Mouse (Mus musculus): ENCODE results near the gene Fbxl22.

Fbxl22 gene

DNA sequence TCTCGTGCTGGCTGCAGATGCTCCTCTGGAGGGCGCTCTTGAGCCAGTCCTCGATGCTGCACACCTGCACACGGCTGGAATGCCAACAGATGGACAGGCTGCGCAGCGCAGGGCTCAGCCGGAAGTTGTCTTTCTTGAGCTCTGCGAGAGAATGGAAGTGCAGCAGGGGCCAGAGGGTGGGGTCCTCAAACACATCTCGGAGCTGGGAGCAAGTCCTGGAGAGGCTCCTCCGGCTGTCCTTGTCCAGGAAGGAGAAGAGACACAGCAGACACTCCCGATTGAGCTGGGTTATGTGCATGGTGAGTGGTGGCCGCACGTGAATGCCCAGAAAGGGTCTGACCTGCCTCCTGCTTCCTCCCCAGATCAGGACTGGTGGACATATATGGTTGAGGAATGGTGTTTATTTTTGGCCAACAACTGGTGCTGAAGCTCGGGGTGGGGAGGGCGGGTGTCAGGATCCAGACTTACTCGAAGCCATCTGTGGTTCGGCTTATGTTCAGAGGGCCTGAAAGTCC lies at the start of gene Fbxl22:
Gene Fbxl22 (minus strand): TSS at position 338 of the 515 bp plus-strand sequence.
- no peak for DNase-seq (ENCODE audit: low spot score in 2 of 2)

- no peak for DNase-seq (ENCODE audit: low spot score in 2 of 2)
These were observed 47.8 kb upstream of the Fbxl22 start for GRCm38 (mm10) chr9:66562215-66562614.

DNA sequence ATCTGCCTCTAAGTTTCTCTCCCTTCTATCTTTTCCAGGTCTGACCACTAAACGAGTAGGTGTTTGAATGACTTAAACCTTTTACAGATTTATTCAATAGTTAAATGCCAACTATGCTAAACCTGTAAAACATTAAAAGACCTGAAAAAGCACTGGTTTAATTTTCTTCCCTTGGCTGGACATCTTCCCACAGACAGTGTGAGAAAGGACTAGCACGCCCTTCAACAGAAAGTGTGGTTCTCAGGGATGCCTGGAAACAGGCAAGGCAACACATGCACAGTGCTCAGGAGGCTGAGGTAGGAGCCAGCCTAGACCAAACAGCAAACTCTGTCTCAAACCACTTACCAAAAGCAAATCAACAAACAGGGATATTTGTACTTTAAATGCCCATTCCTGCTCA lies 47.1 kb upstream of the Fbxl22 start:
- DNase-seq (ENCODE audit: low spot score in 2 of 2), result no peak

DNA sequence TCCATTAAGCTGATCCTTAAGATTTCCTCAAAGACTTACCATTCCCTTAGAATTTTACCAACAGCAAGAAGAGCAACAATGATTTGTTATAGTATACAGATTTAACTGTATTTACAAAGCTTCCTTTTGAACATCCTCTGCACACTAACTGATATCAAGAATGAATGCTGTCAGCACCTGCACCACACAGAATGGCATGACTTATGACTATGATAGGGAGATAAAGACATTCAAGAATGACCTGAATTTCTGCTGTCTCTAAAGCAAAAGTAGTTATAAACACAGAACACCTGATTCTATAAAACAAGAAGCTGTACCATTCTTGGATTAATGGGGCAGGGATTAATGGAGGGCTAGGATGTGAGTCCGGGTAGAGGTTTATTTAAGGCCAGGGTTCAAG lies 46.3 kb upstream of the Fbxl22 start:
- DNase-seq (ENCODE audit: low spot score in 2 of 2), result no peak

- peak; percentile 51 to 54 for DNase-seq (ENCODE audit: low spot score in 2 of 2)
These were observed 45.9 kb upstream of the Fbxl22 start for GRCm38 (mm10) chr9:66560295-66560694.

- no peak for DNase-seq (ENCODE audit: low spot score in 2 of 2)
These were observed 44.6 kb upstream of the Fbxl22 start for GRCm38 (mm10) chr9:66558971-66559370.

DNA sequence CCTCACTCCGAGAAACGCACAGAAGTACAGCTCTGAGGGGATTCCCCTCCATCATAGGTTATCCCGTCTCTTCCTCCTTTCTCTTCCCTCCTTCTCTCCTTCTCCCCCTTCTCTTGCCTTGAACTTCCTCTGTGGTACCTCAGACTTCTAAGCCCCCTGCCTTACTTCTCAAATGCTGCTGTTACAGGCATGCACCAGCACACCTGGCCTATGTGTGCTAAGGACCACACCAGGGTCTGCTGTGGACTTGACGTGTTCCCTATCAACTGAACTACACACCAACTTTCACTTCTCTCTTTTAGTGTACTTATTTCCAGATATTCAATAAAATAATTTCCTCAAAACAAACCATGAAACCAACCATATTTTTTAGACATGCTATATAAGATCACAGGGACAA lies 28.4 kb upstream of the Fbxl22 start:
- DNase-seq (ENCODE audit: low spot score in 2 of 2), result peak in 1 of 2 experiments; percentile 12

DNA sequence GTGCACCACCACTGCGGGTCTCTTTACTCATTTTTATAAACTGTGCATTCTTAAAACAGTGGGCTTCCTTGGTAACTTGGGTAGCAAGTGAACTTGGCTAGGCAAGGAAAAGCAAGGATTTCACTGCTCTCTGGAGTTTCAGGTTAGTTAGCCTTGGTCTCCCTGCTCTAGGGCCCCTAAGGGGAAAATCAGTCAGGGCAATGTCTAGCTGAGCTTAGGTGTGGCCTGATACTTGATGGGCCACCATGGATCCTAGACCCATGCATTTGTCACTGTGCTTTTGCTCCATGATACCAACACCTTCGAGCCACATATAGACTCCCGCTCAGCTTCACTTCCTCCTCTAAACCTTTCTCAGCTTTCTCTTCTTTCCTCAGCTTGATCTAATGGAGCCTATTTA lies 7.2 kb upstream of the Fbxl22 start:
- DNase-seq (ENCODE audit: low spot score in 2 of 2), result no peak

GRCm38 (mm10) chr9:66520299-66520698 lies 5.9 kb upstream of the Fbxl22 start:
- DNase-seq (ENCODE audit: low spot score in 2 of 2), result no peak

GRCm38 (mm10) chr9:66518901-66519300 lies 4.5 kb upstream of the Fbxl22 start:
- no peak for DNase-seq (ENCODE audit: low spot score in 2 of 2)

DNA sequence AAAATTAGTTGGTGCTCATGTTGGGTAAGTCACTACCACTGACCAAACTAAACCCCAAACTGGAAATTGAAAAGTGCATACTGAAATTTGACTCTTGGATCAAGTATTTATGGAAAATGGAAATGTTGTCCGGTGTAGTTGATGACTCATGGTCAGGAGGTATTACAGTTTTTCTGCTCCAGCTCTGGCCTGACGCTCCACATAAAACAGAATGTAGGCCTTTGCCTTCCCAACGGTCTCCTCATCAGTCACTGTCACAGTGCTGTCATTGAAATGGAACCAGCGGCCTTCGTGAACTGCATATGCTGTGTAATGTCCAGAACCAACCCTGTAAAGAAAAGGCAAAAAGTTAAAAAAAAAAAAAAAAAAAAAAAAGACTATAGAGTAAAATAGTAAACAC lies 3.9 kb upstream of the Fbxl22 start:
- DNase-seq (ENCODE audit: low spot score in 2 of 2), result no peak

DNA sequence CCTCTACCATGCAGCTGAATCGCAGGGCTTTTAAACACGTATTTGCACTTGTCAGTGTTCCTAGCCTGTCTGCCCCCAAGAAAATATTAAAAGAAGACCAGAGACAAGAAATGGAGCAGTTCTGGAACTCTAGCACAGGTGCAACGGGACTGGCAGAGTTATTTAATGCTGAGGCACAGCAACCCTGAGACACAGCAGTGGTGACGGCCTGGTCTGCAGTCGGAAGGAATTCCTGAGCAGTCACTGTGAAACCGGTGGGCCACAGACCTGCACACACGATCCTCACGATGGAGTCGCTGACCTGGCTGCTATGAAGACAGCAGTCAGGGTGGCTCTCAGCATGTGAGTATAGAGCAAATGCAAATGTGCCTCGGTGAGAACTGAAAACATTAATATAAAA lies 3.4 kb upstream of the Fbxl22 start:
- no peak for DNase-seq (ENCODE audit: low spot score in 2 of 2)

- no peak for DNase-seq (ENCODE audit: low spot score in 2 of 2)
These were observed 2.0 kb upstream of the Fbxl22 start for GRCm38 (mm10) chr9:66516296-66516940.

GRCm38 (mm10) chr9:66515680-66516210 lies 1.4 kb upstream of the Fbxl22 start:
- DNase-seq (ENCODE audit: low spot score in 2 of 2), result no peak

GRCm38 (mm10) chr9:66515115-66515514 lies 722 bp upstream of the Fbxl22 start:
- DNase-seq (ENCODE audit: low spot score in 2 of 2), result no peak

GRCm38 (mm10) chr9:66513661-66514255 lies 635 bp downstream of the Fbxl22 start:
- no peak for DNase-seq (ENCODE audit: low spot score in 2 of 2)

GRCm38 (mm10) chr9:66513150-66513549 lies 1.2 kb downstream of the Fbxl22 start:
- DNase-seq (ENCODE audit: low spot score in 2 of 2), result peak in 1 of 2 experiments; percentile 34

- DNase-seq (ENCODE audit: low spot score in 2 of 2), result peak; percentile 84 to 86
These were observed 2.1 kb downstream of the Fbxl22 start for GRCm38 (mm10) chr9:66512351-66512671.

DNA sequence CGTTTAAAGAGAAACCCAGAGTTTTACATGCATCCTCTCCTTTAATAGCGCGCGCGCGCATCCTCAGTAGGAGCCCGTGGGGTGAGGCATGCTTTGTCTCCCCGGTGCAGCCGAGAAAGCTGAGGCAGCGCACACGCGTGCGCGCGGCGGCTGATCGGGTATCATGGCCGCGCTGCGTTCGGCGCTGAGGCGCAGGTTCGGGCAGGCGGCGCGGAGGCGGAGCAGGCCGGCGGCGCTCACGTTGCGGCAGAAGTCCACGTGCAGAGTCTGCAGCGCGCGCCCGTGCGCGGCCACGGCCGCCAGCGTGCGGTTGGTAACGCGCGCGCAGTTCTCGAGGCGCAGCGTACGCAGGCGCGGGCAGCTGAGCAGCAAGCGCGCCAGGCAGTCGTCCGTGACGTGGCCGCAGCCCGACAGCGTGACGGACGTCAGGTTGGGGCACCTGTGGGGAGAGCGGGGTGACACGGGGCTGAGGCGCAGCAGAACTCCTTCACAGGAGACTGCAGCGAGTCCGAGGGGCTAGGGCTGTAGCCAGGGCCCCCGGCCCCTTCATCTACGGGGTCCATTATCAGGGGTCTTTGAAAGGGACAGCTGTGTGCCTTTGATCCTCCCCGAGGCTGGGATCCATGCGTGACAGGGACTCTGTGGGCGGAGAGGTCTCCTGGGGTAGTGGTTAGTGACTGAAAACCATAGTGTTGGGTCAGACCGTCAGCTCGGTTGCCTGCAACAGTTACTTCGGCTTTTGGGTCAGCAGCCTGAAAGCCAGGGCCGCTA lies 2.6 kb downstream of the Fbxl22 start:
- DNase-seq (ENCODE audit: low spot score in 2 of 2), result peak; percentile 90 to 91

DNA sequence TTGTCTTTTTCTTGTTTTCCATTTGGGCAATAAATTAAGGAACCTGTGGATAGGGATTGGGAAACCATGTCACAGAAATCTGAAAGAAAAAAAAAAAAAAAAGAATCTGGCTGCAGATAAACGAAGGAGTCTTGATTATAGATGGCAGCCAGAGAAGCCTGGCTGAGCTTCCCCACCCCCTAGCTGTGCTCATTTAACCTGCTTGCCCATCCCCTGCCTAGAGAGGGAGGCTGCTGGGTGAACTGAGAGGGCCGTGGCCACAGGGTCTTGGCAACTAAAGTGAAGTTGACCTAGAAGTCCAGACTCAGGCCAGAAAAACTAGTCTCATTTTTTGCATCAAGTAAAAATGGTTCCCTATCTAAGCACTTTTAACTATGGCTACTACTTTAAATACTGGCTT lies 3.4 kb downstream of the Fbxl22 start:
- peak in 1 of 2 experiments; percentile 32 for DNase-seq (ENCODE audit: low spot score in 2 of 2)

DNA sequence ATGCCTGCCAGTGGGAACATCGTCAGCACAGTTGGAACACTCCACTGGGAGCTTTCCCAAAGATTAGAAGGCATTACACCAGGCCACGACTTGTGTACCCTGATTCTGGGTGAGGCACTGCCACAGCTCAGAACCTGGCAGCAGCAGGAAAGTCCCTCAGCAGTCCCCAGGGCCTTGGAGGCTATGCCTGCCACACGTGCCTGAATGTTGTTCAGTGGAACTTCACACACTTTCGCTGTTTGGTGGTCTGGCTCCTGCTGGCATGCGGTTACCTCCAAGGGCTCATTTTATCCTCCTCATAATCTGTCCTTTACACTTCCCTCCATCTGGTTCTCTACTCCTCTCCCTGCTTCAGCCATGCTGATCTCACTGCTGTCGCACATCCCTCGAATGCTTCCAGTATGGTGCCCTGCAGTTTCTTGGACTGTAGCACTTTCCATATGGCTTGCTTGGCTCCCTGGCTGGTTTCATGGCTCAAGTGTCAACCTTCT lies 4.0 kb downstream of the Fbxl22 start:
- DNase-seq (ENCODE audit: low spot score in 2 of 2), result no peak

DNA sequence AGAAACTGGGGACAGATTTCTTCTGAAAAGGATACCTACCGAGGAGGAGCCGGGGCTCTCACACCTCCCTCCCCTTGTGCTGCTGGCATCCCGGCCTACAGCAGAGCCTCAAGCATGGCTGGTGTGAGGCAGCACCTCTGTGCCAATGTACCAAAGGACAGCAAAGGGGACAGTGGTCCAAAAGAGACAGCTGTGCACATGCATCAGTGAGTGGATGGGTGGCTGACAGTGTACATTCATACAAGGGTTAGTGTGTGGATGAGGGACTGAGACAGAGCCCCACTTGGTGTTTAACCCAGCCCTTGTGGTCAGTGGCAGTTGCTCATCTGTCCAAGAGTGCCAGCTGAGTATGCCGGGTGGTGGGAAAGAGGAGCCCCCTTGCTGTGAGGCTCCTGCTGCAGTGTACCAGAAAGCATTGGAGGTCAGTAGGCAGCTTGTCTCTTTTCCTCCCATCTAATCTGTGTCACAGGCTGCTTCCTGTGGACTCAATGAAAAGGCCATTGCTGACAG lies 5.4 kb downstream of the Fbxl22 start:
- no peak for DNase-seq (ENCODE audit: low spot score in 2 of 2)

Measured in spleen, postnatal 36 days (tissue).